In the genomic region with DNA sequence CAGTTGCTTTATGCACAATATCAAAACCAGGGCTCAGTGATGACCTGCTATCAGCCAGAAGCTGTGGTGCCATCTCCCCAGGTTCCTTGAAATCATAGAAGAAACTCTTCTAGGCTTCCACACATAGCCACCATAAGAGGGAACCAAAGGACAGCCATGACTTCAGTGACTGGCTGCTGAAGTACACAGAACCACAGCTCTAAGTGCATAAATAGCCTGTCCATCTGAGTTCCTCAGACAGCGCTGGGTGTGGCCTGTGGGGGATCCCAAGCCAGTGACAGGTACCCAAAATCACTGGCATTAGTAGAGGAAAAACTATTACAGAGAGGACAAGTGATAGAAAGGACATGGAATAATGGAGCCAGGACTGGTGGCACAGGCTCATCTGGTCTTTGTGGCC, we compare ENCODE assay signal across 7 mouse cellular contexts. TPM values are rescaled to one million over a fixed set of nuclear protein-coding genes. Genes with fewer than 3 reads are reported as not detected.
A peak's percentile ranks its signal among the peaks of the same experiment; 100 is the strongest.
DNase-seq lines count a peak whose midpoint lies in the region; ATAC-seq and TF ChIP-seq lines count a peak whose summit lies in the region.
"Not testable (repeated sequence)": the region's sequence is repeated elsewhere in the genome, so short reads cannot be mapped to it uniquely, and the experiment has no call there.

No protein-coding gene starts in this region.

- not testable (repeated sequence) for H3K4me2 ChIP-seq in heart, postnatal 0 days (ENCODE audit: low read depth, low read length); intestine, postnatal 0 days (replicated peaks; ENCODE audit: low read depth); liver, postnatal 0 days (ENCODE audit: low read depth, low read length); lung, postnatal 0 days (replicated peaks; ENCODE audit: low read depth, low read length); stomach, postnatal 0 days (replicated peaks; ENCODE audit: low read depth)

- H3K9me3 ChIP-seq in heart, postnatal 0 days (replicated peaks; ENCODE audit: control insufficient read depth, low read length); intestine, postnatal 0 days (ENCODE audit: control insufficient read depth); liver, postnatal 0 days (ENCODE audit: low read length); lung, postnatal 0 days (ENCODE audit: low read length); stomach, postnatal 0 days (ENCODE audit: control insufficient read depth, low read length): not testable (repeated sequence)

- intact Hi-C loops in heart, adult 2 months (cut with DNase I), result not testable (repeated sequence)

- not testable (repeated sequence) for H3K79me2 ChIP-seq in heart, adult 2 months (replicated peaks; ENCODE audit: control insufficient read depth, insufficient read depth, low read length)

- TF ChIP-seq EP300 in heart, adult 2 months (IDR thresholded peaks at IDR 0.05; ENCODE audit: insufficient read depth, low read depth, low read length); heart, postnatal 0 days (IDR thresholded peaks at IDR 0.05; ENCODE audit: low read depth); liver, postnatal 0 days (IDR thresholded peaks at IDR 0.05; ENCODE audit: low read depth); lung, postnatal 0 days (IDR thresholded peaks at IDR 0.05); stomach, postnatal 0 days (optimal IDR thresholded peaks at IDR 0.05): not testable (repeated sequence)

- 52% methylated on average over 1 of the region's 1 CpGs for WGBS in heart, adult 2 months
- 68% methylated on average over 1 of the region's 1 CpGs for whole genome bisulfite sequencing in heart, postnatal 0 days
- WGBS in intestine, postnatal 0 days, result 90% methylated on average over 1 of the region's 1 CpGs
- WGBS in liver, postnatal 0 days (ENCODE audit: insufficient replicate concordance), result 66% methylated on average over 1 of the region's 1 CpGs
- 68% methylated on average over 1 of the region's 1 CpGs for WGBS in lung, postnatal 0 days
- 70% methylated on average over 1 of the region's 1 CpGs for WGBS in stomach, postnatal 0 days

- not testable (repeated sequence) for H3K36me3 ChIP-seq in heart, adult 2 months (ENCODE audit: control insufficient read depth, insufficient read depth, low read length); heart, postnatal 0 days (replicated peaks; ENCODE audit: control insufficient read depth, insufficient read depth, low read length); intestine, postnatal 0 days (ENCODE audit: control insufficient read depth, insufficient read depth); liver, postnatal 0 days (replicated peaks; ENCODE audit: insufficient read depth, low read length); lung, postnatal 0 days (ENCODE audit: insufficient read depth, low read length); stomach, postnatal 0 days (ENCODE audit: control insufficient read depth, insufficient read depth, low read length)

- not testable (repeated sequence) for H3K4me1 ChIP-seq in heart, adult 2 months (ENCODE audit: control insufficient read depth, insufficient read depth, low read length); heart, postnatal 0 days (ENCODE audit: control insufficient read depth, insufficient read depth); intestine, postnatal 0 days (replicated peaks; ENCODE audit: control insufficient read depth, insufficient read depth, low read length); liver, postnatal 0 days (ENCODE audit: insufficient read depth); lung, postnatal 0 days (ENCODE audit: insufficient read depth, low read depth, low read length); stomach, postnatal 0 days (replicated peaks; ENCODE audit: control insufficient read depth, insufficient read depth)

- TF ChIP-seq POLR2A in heart, adult 2 months (IDR thresholded peaks at IDR 0.05; ENCODE audit: insufficient read depth, low read depth, low read length), result not testable (repeated sequence)

- H3K27ac ChIP-seq in heart, adult 2 months; heart, postnatal 0 days (ENCODE audit: low read depth); intestine, postnatal 0 days (ENCODE audit: low read depth, low read length); liver, postnatal 0 days (ENCODE audit: low read depth); lung, postnatal 0 days (ENCODE audit: low read length); stomach, postnatal 0 days (replicated peaks): not testable (repeated sequence)

- not testable (repeated sequence) for H3K27me3 ChIP-seq in heart, adult 2 months (ENCODE audit: control insufficient read depth, insufficient read depth, low read length); heart, postnatal 0 days (ENCODE audit: control insufficient read depth, insufficient read depth, low read length); intestine, postnatal 0 days (replicated peaks; ENCODE audit: control insufficient read depth, insufficient read depth, low read length); liver, postnatal 0 days (ENCODE audit: insufficient read depth, low read length); lung, postnatal 0 days (replicated peaks; ENCODE audit: insufficient read depth, low read length); stomach, postnatal 0 days (ENCODE audit: control insufficient read depth, insufficient read depth, low read length)

- peak; percentile 49; the same call in 1 of the 2 replicates for ATAC-seq in heart, postnatal 0 days (ENCODE audit: insufficient read depth, low read depth)
- ATAC-seq in intestine, postnatal 0 days; liver, postnatal 0 days; lung, postnatal 0 days; stomach, postnatal 0 days (ENCODE audit: low FRiP score, low TSS enrichment): not testable (repeated sequence)

- peak; percentile 50 for TF ChIP-seq CTCF in heart, adult 2 months (IDR thresholded peaks at IDR 0.05)
- peak; percentile 55 for TF ChIP-seq CTCF in heart, postnatal 0 days (IDR thresholded peaks at IDR 0.05; ENCODE audit: low read depth)
- TF ChIP-seq CTCF in intestine, postnatal 0 days (IDR thresholded peaks at IDR 0.05; ENCODE audit: low read depth), result peak; percentile 47; the same call in 1 of the 2 replicates
- TF ChIP-seq CTCF in liver, postnatal 0 days (IDR thresholded peaks at IDR 0.05; ENCODE audit: low read depth), result 0 out of 2 replicates have a peak, but pooled peaks have one; percentile 21
- TF ChIP-seq CTCF in lung, postnatal 0 days (IDR thresholded peaks at IDR 0.05), result peak; percentile 56
- TF ChIP-seq CTCF in stomach, postnatal 0 days (IDR thresholded peaks at IDR 0.05; ENCODE audit: low read depth), result peak; percentile 55

- not testable (repeated sequence) for H3K9ac ChIP-seq in heart, adult 2 months (ENCODE audit: low read depth, low read length); heart, postnatal 0 days (replicated peaks; ENCODE audit: low read depth, low read length); intestine, postnatal 0 days (ENCODE audit: low read depth, low read length); liver, postnatal 0 days (replicated peaks); lung, postnatal 0 days (replicated peaks; ENCODE audit: low read depth); stomach, postnatal 0 days (ENCODE audit: low read length)

- peak; percentile 35 for DNase-seq in adipocyte (ENCODE audit: low spot score)
- not testable (repeated sequence) for DNase-seq in heart, adult 2 months; heart, postnatal 0 days (ENCODE audit: low spot score); liver, postnatal 0 days; lung, postnatal 0 days (ENCODE audit: low spot score); stomach, postnatal 0 days (ENCODE audit: low spot score)

- not testable (repeated sequence) for H3K4me3 ChIP-seq in heart, adult 2 months; heart, postnatal 0 days (ENCODE audit: low read depth, low read length); intestine, postnatal 0 days (ENCODE audit: low read depth, low read length); liver, postnatal 0 days (ENCODE audit: low read depth, low read length); lung, postnatal 0 days (ENCODE audit: low read depth, low read length); stomach, postnatal 0 days (ENCODE audit: low read depth, low read length)

RNA-seq across cellular contexts. Expression of a gene that starts 37.5 kb away (rescaled TPM):
- total RNA-seq in heart, adult 2 months (2021), result 10 to 100 TPM; 16.1 to 19.2 TPM
- polyA plus RNA-seq in heart, adult 2 months (2012; rRNA removed), result 7.9 and 10.2 TPM in 2 replicates
- total RNA-seq in heart, postnatal 0 days (2014; rRNA removed; ENCODE audit: low replicate concordance), result 15.7 and 25.2 TPM in 2 replicates
- 12.5 and 13.0 TPM in 2 replicates for polyA plus RNA-seq in heart, postnatal 0 days (2015; fragmentation: Nextera tagmentation; extraction: Ambion mirVana)
- 26.2 and 28.5 TPM in 2 replicates for polyA plus RNA-seq in intestine, postnatal 0 days (2015; fragmentation: Nextera tagmentation; extraction: Ambion mirVana)
- polyA plus RNA-seq in liver, postnatal 0 days (2015; fragmentation: Nextera tagmentation; extraction: Ambion mirVana), result 3.5 and 4.1 TPM in 2 replicates
- 37.8 and 48.3 TPM in 2 replicates for polyA plus RNA-seq in lung, postnatal 0 days (2015; fragmentation: Nextera tagmentation; extraction: Ambion mirVana)
- polyA plus RNA-seq in stomach, postnatal 0 days (2015; fragmentation: Nextera tagmentation; extraction: Ambion mirVana), result 18.3 and 20.6 TPM in 2 replicates
